Mouse (Mus musculus) thymus, adult 2 months (tissue): ENCODE data around the gene Adad1.

Experiments
- CTCF ChIP-seq: fragments of 200-500 bp; IDR thresholded peaks from 2 replicates; pipeline ENCODE4 v1.5.1; 2012; ENCODE audit warnings: mild to moderate bottlenecking, control low read depth, low read length, moderate library complexity, borderline replicate concordance; ENCODE audit not compliant: control insufficient read depth, poor library complexity, insufficient read depth; ENCODE audit errors: extremely low read depth
- POLR2A ChIP-seq: fragments of 200-500 bp; IDR thresholded peaks from 2 replicates; pipeline ENCODE4 v1.6.1; 2012; ENCODE audit warnings: mild to moderate bottlenecking, low read length, control low read depth, moderate library complexity; ENCODE audit not compliant: control insufficient read depth, poor library complexity, insufficient read depth; ENCODE audit errors: extremely low read depth

DNA sequence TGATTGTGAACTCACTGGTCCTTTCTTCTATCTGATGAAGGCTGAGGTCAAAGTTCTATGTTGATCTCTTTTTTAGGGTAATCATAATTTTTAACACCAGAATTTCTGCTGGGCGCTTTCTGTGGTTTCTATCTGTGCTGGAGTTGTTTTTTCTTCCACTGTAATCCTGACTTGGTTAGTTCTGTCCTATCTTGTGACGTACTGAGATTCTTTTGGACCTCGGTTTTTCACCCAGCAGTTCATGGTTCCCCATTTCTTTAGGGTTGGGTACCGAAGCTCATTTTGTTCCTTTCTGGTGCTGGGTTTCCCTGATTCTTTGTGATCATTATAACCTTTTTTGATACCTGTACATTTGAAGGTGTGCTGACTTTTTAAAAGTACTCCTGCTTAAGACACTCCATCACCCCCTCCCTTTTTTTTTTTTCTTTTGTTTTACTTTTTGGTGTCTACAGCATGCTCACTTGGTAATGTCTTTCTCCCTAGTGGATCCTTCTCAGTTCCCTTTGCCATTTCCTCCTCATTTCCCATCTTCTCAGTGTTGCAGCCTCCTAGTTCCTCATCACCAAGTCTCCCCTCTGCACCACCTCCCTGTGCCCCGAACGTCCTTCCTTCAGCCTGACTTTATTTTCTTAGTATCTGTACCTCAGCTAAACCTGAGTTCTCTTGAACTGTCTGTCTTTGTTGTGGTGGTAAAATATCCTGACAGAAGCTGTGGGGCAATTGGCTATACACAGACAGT is 77.0 kb downstream of the Adad1 start:
- no peak for TF ChIP-seq CTCF
- TF ChIP-seq POLR2A: no peak
